Mouse (Mus musculus): ENCODE measurements around the gene Ltbp2. TPM values are rescaled to one million over a fixed set of nuclear protein-coding genes. Genes with fewer than 3 reads are reported as not detected.

Gene Ltbp2
- polyA plus RNA-seq, 1 experiment = 0.04 TPM

DNA sequence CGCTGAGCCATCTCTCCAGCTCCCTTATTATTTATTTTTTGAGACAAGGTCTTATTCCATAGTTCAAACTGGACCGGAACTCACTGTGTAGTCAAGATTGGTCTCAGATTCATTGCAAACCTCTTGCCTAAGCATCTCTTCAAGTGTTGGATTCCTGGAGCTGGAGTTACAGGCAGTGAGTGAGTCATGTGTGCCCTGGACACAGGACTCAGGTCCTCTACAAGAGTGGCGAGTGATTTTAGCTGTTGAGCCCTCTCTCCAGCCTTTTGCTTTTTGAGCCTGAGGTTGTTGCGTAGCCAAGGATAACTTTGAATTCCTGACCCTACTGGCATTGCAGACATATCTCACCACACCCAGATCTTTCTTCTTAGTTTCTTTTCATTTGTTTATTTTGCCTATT, 130.6 kb downstream of the Ltbp2 start:
- TF ChIP-seq GATA1 (IDR thresholded peaks at IDR 0.05; ENCODE audit: low read length) = no peak

- TF ChIP-seq GATA1 (IDR thresholded peaks at IDR 0.05; ENCODE audit: low read length) = no peak
These were observed 132.8 kb downstream of the Ltbp2 start for GRCm38 (mm10) chr12:84743496-84743895.

GRCm38 (mm10) chr12:84733366-84733765, 143.0 kb downstream of the Ltbp2 start:
- no peak for TF ChIP-seq GATA1 (IDR thresholded peaks at IDR 0.05; ENCODE audit: low read length)

Other genes with a start within 250 kb of the Ltbp2 start
- gene Vrtn, start 235.5 kb downstream of the Ltbp2 start, polyA plus RNA-seq (2012) = not detected in 2 replicates
- gene Syndig1l, start 177.7 kb downstream of the Ltbp2 start, polyA plus RNA-seq (2012) = not detected in 2 replicates
- 40.5 and 100 TPM in 2 replicates for gene Npc2, start 103.4 kb downstream of the Ltbp2 start, polyA plus RNA-seq (2012)
- 28.7 and 42.9 TPM in 2 replicates for gene Isca2, start 103.3 kb downstream of the Ltbp2 start, polyA plus RNA-seq (2012)
- gene Fcf1, start 94.4 kb upstream of the Ltbp2 start, polyA plus RNA-seq (2012) = 15.5 and 15.8 TPM in 2 replicates
- gene Arel1, start 94.4 kb upstream of the Ltbp2 start, polyA plus RNA-seq (2012) = 7.5 and 7.9 TPM in 2 replicates
- gene Ylpm1, start 119.8 kb upstream of the Ltbp2 start, polyA plus RNA-seq (2012) = 50.8 and 58.9 TPM in 2 replicates
- 5.3 and 5.6 TPM in 2 replicates for gene Prox2, start 234.2 kb upstream of the Ltbp2 start, polyA plus RNA-seq (2012)
- 737 and 900 TPM in 2 replicates for gene Dlst, start 234.3 kb upstream of the Ltbp2 start, polyA plus RNA-seq (2012)

Data from G1E-ER4 (cell line).